Mouse (Mus musculus) cerebellum, adult 2 months (tissue): Measurements from ENCODE around the gene Fsip1.

Experiments
- CTCF ChIP-seq: fragments of 200-500 bp; IDR thresholded peaks from 2 replicates; pipeline ENCODE4 v1.5.1; 2011; ENCODE audit warnings: low read depth, mild to moderate bottlenecking, control low read depth, low read length, moderate library complexity, borderline replicate concordance; ENCODE audit not compliant: insufficient read depth
- POLR2A ChIP-seq: fragments of 200-500 bp; IDR thresholded peaks from 2 replicates; pipeline ENCODE4 v1.6.1; 2011; ENCODE audit warnings: low read length, control low read depth, borderline replicate concordance; ENCODE audit not compliant: insufficient read depth

- no peak for TF ChIP-seq CTCF
- no peak for TF ChIP-seq POLR2A
Observed at GRCm38 (mm10) chr2:118167731-118168130, 89.0 kb downstream of the Fsip1 start.
